Mouse (Mus musculus) liver, embryonic 12.5 days (tissue): ENCODE data around the gene Lzts2. TPM values are rescaled to one million over a fixed set of nuclear protein-coding genes. Genes with fewer than 3 reads are reported as not detected.

Experiments
- ATAC-seq: fragments of 200-750 bp; cut with Nextera tagmentation; 2 replicates; pipeline ENCODE4 v1.8.0; 2017; ENCODE audit warnings: moderate number of reproducible peaks, mild to moderate bottlenecking, moderate library complexity
- H3K27ac ChIP-seq: fragments of 300-500 bp; sonication (generic); 2 replicates; pipeline ENCODE4 v1.5.1; 2016; ENCODE audit warnings: mild to moderate bottlenecking
- H3K27me3 ChIP-seq: fragments of 300-500 bp; sonication (generic); replicated peaks from 2 replicates; pipeline ENCODE4 v1.6.1; 2016; ENCODE audit warnings: mild to moderate bottlenecking, moderate library complexity
- H3K36me3 ChIP-seq: fragments of 300-500 bp; sonication (generic); 2 replicates; pipeline ENCODE4 v1.6.1; 2016; ENCODE audit warnings: mild to moderate bottlenecking, moderate library complexity
- H3K4me1 ChIP-seq: fragments of 300-500 bp; sonication (generic); 2 replicates; pipeline ENCODE4 v1.6.1; 2016
- H3K4me2 ChIP-seq: fragments of 300-500 bp; sonication (generic); 2 replicates; pipeline ENCODE4 v1.6.1; 2016; ENCODE audit warnings: mild to moderate bottlenecking, moderate library complexity
- H3K4me3 ChIP-seq: fragments of 300-500 bp; sonication (generic); 2 replicates; pipeline ENCODE4 v1.5.1; 2016; ENCODE audit warnings: mild to moderate bottlenecking, moderate library complexity
- H3K9ac ChIP-seq: fragments of 300-500 bp; sonication (generic); 2 replicates; pipeline ENCODE4 v1.6.1; 2016; ENCODE audit warnings: mild to moderate bottlenecking, moderate library complexity
- H3K9me3 ChIP-seq: fragments of 300-500 bp; sonication (generic); replicated peaks from 2 replicates; pipeline ENCODE4 v1.6.1; 2016; ENCODE audit warnings: mild to moderate bottlenecking, moderate library complexity
- WGBS: fragments of 180-500 bp; shearing (Covaris S2); methylation state at CpG from one replicate; pipeline ENCODE4 v1.1.7; 2016; ENCODE audit not compliant: insufficient replicate concordance; 5-methylcytosine and 5-hydroxymethylcytosine counted together
- polyA plus RNA-seq: library from polyadenylated mRNA; unstranded; fragments of >200 nt; fragmentation: Nextera tagmentation; extraction: Ambion mirVana; gene quantifications from 2 replicates; pipeline ENCODE4 v1.2.1, GENCODE M21; 2016

Gene Lzts2
- polyA plus RNA-seq, 1 experiment from 2014 or later, result 18.3 TPM

GRCm38 (mm10) chr19:45047417-45047934, 33.3 kb downstream of the Lzts2 start, which contains the start of gene Sfxn3:
Gene Sfxn3, plus strand, starts transcription at chr19:45047503.
- Histone ChIP-seq H3K36me3 (0 out of 2 replicates have a peak, but pooled peaks cover 2% of the 10 kb centered on the region), H3K4me1 (peaks cover 31% of the 10 kb centered on the region), H3K9ac (peak within 1 kb of the TSS; percentile 43), H3K27ac (peak within 1 kb of the TSS; percentile 55), H3K27me3 (peaks cover 66% of the 10 kb centered on the region), H3K9me3 (no peaks in the 10 kb centered on the region), H3K4me2 (peak within 1 kb of the TSS; percentile 85), H3K4me3 (peak within 1 kb of the TSS; percentile 57)
- peak; percentile 83 for ATAC-seq
- WGBS, result 1% methylated on average over 26 of the region's 26 CpGs

DNA sequence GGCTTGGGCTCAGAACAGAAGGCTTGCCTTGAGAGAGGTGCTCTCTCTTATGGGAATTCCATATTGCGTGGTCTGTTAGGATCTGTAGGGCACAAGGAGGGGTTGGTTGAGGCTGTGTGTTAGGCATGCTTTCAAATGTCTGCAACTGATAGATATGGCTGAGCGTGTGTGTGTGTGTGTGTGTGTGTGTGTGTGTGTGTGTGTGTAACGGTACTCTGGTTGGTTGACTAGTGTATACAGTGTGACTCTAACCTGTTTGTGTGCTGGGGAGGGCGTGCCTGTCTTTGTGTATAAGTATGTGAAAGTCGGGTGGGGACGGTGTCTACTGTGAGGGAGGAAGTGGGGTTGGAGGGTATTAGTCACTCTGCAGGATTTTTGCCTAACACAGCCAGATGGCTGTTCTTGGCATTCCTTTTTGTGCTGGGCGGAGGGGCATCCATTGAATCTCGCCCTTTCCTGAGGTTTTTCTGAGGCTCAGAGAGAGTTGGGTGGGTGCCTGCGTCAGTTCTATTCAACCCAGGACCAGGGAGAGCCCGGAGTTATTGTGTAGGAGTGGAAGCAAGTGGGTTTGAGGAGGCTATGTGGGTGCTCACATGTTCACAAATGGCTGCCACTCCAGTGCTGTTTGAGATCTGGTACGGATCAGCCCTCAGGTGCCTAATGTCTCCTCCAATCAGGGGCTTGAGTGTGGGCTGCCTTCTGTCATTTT, 33.9 kb downstream of the Lzts2 start:
- Histone ChIP-seq H3K9ac (peak overlapping the region; percentile 43), H3K27me3 (peaks cover 60% of the 10 kb centered on the region), H3K9me3 (no peaks in the 10 kb centered on the region), H3K4me1 (peaks cover 31% of the 10 kb centered on the region), H3K36me3 (0 out of 2 replicates have a peak, but pooled peaks cover 3% of the 10 kb centered on the region), H3K27ac (peak overlapping the region; percentile 55), H3K4me3 (peak overlapping the region; percentile 57), H3K4me2 (peak overlapping the region; percentile 85)
- WGBS, result 29% methylated on average over 11 of the region's 11 CpGs
- peak; percentile 81 for ATAC-seq

GRCm38 (mm10) chr19:45048644-45049365, 34.6 kb downstream of the Lzts2 start:
- H3K4me3 ChIP-seq, result peak overlapping the region; percentile 57
- 0 out of 2 replicates have a peak, but pooled peaks cover 3% of the 10 kb centered on the region for H3K36me3 ChIP-seq
- no peaks in the 10 kb centered on the region for H3K9me3 ChIP-seq
- no peak overlapping the region for H3K9ac ChIP-seq
- ATAC-seq, result no peak
- 74% methylated on average over 12 of the region's 12 CpGs for WGBS
- peaks cover 53% of the 10 kb centered on the region for H3K27me3 ChIP-seq
- H3K4me1 ChIP-seq, result peaks cover 31% of the 10 kb centered on the region
- H3K27ac ChIP-seq, result peak overlapping the region; percentile 55; the same call in 1 of the 2 replicates
- peak overlapping the region; percentile 85 for H3K4me2 ChIP-seq

DNA sequence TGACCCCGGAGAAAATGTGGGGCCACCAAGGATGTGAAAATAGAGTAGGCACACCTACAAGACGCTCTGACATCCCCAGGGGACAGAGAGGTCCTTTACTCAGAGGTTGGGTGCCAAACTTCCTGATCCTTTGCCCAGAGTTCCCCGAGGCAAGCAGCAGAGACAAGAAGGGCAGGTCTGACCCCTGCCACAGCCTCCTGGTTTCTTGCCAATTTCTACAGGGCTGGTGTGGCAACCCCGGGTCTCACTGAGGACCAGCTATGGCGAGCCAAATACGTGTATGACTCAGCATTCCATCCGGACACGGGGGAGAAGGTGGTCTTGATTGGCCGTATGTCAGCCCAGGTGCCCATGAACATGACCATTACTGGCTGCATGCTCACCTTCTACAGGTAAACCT, 35.3 kb downstream of the Lzts2 start:
- Histone ChIP-seq H3K36me3 (0 out of 2 replicates have a peak, but pooled peaks cover 3% of the 10 kb centered on the region), H3K9ac (no peak overlapping the region), H3K4me3 (no peak overlapping the region), H3K9me3 (no peaks in the 10 kb centered on the region), H3K27me3 (peaks cover 46% of the 10 kb centered on the region), H3K4me2 (no peak overlapping the region), H3K4me1 (peaks cover 31% of the 10 kb centered on the region), H3K27ac (no peak overlapping the region)
- no peak for ATAC-seq
- WGBS, result 57% methylated on average over 9 of the region's 9 CpGs

DNA sequence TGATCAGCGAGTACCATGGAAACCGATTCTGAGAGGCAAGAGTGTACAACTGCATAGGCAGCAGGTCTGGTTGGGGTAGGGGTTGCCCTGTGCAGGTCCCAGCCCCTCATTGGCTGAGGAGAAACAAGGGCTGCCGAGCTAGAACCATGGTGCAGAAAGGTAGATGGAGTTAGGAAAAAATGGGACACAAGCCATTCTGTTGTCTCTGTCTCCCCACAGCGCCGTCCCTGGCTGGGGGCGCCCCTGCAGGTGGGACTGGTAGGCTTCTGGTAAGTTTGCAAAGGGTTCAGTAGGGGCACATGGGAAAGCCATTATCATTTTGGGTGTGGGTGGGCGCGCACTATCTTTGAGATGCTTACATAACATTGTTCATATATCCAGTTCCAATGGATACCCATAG, 39.2 kb downstream of the Lzts2 start:
- Histone ChIP-seq H3K9ac (no peak overlapping the region), H3K27me3 (peaks cover 16% of the 10 kb centered on the region; the same call in 1 of the 2 replicates), H3K27ac (no peak overlapping the region), H3K4me3 (no peak overlapping the region), H3K4me1 (peaks cover 30% of the 10 kb centered on the region), H3K9me3 (no peaks in the 10 kb centered on the region), H3K36me3 (0 out of 2 replicates have a peak, but pooled peaks cover 3% of the 10 kb centered on the region), H3K4me2 (no peak overlapping the region)
- ATAC-seq, result no peak
- 76% methylated on average over 8 of the region's 8 CpGs for WGBS

DNA sequence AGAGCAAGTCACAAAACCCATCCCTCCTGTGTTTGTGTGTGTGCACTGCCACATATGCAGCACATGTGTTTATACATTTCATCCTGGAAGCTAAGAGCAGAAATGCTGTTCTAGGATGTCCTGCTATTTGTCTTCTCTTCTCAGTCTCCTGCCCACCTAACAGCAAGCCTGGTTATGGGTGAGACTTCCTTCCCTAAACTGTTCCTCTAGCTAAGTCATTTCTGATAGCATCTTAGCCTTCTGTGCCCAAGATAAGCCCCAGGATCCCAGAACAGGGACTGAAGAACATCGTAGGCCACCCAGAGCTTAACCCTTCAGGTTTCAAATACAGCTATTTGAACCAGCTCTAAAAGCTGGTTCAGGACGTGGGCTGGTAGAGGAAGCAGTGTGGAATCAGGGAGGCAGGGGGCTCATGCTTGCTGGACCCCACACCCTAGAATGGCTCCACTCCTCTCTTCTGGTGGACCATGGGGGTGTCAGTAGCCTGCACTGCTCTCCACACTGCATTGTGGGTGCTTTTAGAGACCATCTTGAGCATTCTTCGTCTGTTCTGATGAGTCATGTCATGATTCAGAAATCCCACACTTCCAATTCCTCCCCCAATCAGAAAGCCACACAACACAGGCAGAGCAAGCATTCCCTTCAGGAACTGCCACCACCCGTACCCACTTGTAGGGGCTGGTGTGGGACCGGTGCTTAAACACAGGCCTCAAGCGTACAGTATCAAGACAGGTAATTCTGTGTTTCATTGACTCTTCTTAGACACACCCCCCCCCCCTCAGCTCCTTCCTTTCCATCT, 40.9 kb downstream of the Lzts2 start:
- ATAC-seq, result no peak
- Histone ChIP-seq H3K4me1 (peaks cover 36% of the 10 kb centered on the region), H3K27me3 (0 out of 2 replicates have a peak, but pooled peaks cover 4% of the 10 kb centered on the region), H3K27ac (no peak overlapping the region), H3K4me2 (no peak overlapping the region), H3K4me3 (no peak overlapping the region), H3K36me3 (0 out of 2 replicates have a peak, but pooled peaks cover 3% of the 10 kb centered on the region), H3K9me3 (no peaks in the 10 kb centered on the region), H3K9ac (no peak overlapping the region)
- WGBS, result 41% methylated on average over 6 of the region's 6 CpGs

- Histone ChIP-seq H3K4me1 (peaks cover 45% of the 10 kb centered on the region), H3K9me3 (no peaks in the 10 kb centered on the region), H3K4me3 (no peak overlapping the region), H3K27me3 (no peaks in the 10 kb centered on the region), H3K27ac (no peak overlapping the region), H3K36me3 (0 out of 2 replicates have a peak, but pooled peaks cover 3% of the 10 kb centered on the region), H3K9ac (no peak overlapping the region), H3K4me2 (no peak overlapping the region)
- no peak for ATAC-seq
- 42% methylated on average over 4 of the region's 4 CpGs for WGBS
These were observed 42.1 kb downstream of the Lzts2 start for GRCm38 (mm10) chr19:45056364-45056763.

- Histone ChIP-seq H3K9ac (peak overlapping the region; percentile 87; the same call in 1 of the 2 replicates), H3K27ac (peak overlapping the region; percentile 96), H3K27me3 (no peaks in the 10 kb centered on the region), H3K4me3 (peak overlapping the region; percentile 79; the same call in 1 of the 2 replicates), H3K9me3 (no peaks in the 10 kb centered on the region), H3K4me1 (peaks cover 45% of the 10 kb centered on the region), H3K4me2 (peak overlapping the region; percentile 93), H3K36me3 (0 out of 2 replicates have a peak, but pooled peaks cover 3% of the 10 kb centered on the region)
- 73% methylated on average over 7 of the region's 7 CpGs for WGBS
- no peak for ATAC-seq
These were observed 42.9 kb downstream of the Lzts2 start for GRCm38 (mm10) chr19:45056908-45057698.

DNA sequence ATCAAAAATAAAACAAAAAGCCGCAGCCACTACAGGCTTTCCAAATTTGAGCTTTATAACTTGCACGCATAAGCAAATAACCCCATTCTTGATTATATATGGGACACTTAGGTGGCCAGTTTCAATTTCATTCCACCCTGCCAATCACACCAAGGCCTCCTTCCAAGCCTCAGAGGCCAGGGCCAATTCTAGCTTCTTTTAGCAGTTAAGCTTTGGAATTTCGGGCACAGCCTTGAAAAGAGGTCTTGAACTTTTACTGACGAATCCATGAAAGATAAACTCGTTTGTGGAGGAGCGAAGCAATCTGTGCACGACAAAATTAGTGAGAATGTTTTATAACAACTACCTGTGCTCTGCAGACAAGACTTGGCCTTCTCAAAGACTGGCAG, 43.5 kb downstream of the Lzts2 start:
- H3K9me3 ChIP-seq, result no peaks in the 10 kb centered on the region
- no peaks in the 10 kb centered on the region for H3K36me3 ChIP-seq
- WGBS, result 49% methylated on average over 7 of the region's 7 CpGs
- peak overlapping the region; percentile 79 for H3K4me3 ChIP-seq
- peak overlapping the region; percentile 96 for H3K27ac ChIP-seq
- ATAC-seq, result no peak
- H3K4me1 ChIP-seq, result peaks cover 45% of the 10 kb centered on the region
- no peaks in the 10 kb centered on the region for H3K27me3 ChIP-seq
- H3K9ac ChIP-seq, result peak overlapping the region; percentile 87
- H3K4me2 ChIP-seq, result peak overlapping the region; percentile 93

DNA sequence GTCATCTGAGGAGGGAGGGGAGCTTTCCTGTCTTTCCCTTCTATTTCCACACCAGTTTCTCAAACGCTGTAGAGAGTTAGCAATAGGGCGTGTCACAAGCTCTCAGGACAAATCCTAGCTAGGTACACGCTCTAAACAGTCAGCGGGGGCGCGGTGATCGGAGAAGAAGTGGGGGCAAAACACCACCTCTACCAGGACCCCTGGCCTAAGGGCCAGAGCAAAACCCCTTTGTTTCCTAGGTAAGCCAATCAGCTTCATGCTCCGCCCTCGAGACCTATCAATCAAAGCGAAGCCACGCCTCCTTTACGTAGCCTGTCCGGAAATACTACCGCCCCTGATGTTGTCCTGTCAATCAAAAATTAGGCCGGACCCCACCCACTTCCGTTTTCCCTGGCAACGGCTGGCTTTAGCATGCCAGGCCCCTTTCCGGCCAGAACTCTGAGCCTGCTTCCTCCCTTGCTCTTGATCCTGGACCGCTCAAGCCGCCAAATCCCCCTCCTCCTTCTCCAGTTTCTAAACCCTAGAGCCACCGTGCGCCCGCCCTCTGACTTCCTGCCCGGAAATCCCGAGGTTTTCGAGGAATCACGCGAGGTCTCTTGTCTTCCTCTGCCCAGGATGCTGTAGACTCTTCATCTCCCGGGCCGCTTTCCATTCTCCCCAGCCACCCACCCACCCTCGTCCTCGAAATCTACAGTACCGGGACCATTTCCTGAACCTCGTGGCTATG, 44.1 kb downstream of the Lzts2 start:
- Histone ChIP-seq H3K27me3 (no peaks in the 10 kb centered on the region), H3K36me3 (no peaks in the 10 kb centered on the region), H3K27ac (peak overlapping the region; percentile 96), H3K9ac (peak overlapping the region; percentile 87), H3K4me3 (peak overlapping the region; percentile 79), H3K9me3 (no peaks in the 10 kb centered on the region), H3K4me1 (peaks cover 47% of the 10 kb centered on the region), H3K4me2 (peak overlapping the region; percentile 93)
- 1% methylated on average over 34 of the region's 34 CpGs for WGBS
- ATAC-seq, result peak; percentile 86
